Mouse (Mus musculus) CD4-positive, CD25-positive, alpha-beta regulatory T cell, adult 2 months (primary cell): ENCODE measurements around the gene Vav1.
A peak's percentile ranks its signal among the peaks of the same experiment; 100 is the strongest.

ENCODE experiments used
- DNase-seq: peaks from one replicate; pipeline ENCODE4 v3.0.0-alpha.2; 2012; ENCODE audit warnings: low read depth, low spot score

Vav1 gene

GRCm38 (mm10) chr17:57335673-57336303 is 56.9 kb downstream of the Vav1 start:
- DNase-seq, result peak; percentile 95

- DNase-seq, result peak; percentile 54
Observed at GRCm38 (mm10) chr17:57337996-57338395, 59.1 kb downstream of the Vav1 start.

GRCm38 (mm10) chr17:57339298-57339697 is 60.4 kb downstream of the Vav1 start:
- DNase-seq, result no peak

GRCm38 (mm10) chr17:57341568-57341967 is 62.7 kb downstream of the Vav1 start:
- DNase-seq, result peak; percentile 19

GRCm38 (mm10) chr17:57344029-57344707 is 65.3 kb downstream of the Vav1 start:
- no peak for DNase-seq

GRCm38 (mm10) chr17:57347017-57347416 is 68.1 kb downstream of the Vav1 start:
- DNase-seq, result no peak

GRCm38 (mm10) chr17:57347781-57348180 is 68.9 kb downstream of the Vav1 start:
- no peak for DNase-seq

GRCm38 (mm10) chr17:57349067-57349466 is 70.2 kb downstream of the Vav1 start:
- DNase-seq, result no peak

GRCm38 (mm10) chr17:57350212-57350611 is 71.3 kb downstream of the Vav1 start:
- DNase-seq, result no peak

- DNase-seq, result no peak
Observed at GRCm38 (mm10) chr17:57351107-57351506, 72.2 kb downstream of the Vav1 start.

GRCm38 (mm10) chr17:57358441-57358840 is 79.5 kb downstream of the Vav1 start, which contains the start of gene Adgre1:
TSS of gene Adgre1 (plus strand) at chr17:57358691.
- no peak for DNase-seq

- DNase-seq, result no peak
Observed at GRCm38 (mm10) chr17:57359485-57360241, 80.8 kb downstream of the Vav1 start.
